In genomic region chr15:101977043-101977726, GRCm38 (mm10) we compare ENCODE assay signal across 7 mouse cellular contexts. TPM values are rescaled to one million over a fixed set of nuclear protein-coding genes. Genes with fewer than 3 reads are reported as not detected.
DNase-seq lines count a peak whose midpoint lies in the region; ATAC-seq and TF ChIP-seq lines count a peak whose summit lies in the region.

No protein-coding gene starts in this region.

- WGBS in embryonic facial prominence, embryonic 12.5 days, result 5% methylated on average over 25 of the region's 39 CpGs
- 3% methylated on average over 38 of the region's 39 CpGs for WGBS in limb, embryonic 11.5 days
- 4% methylated on average over 32 of the region's 39 CpGs for WGBS in midbrain, embryonic 12.5 days
- WGBS in small intestine, adult 2 months, result 2% methylated on average over 39 of the region's 39 CpGs

- DNase-seq in adrenal gland, postnatal 10 days, result peak; percentile 98
- peak; percentile 93 to 96 for DNase-seq in heart, adult 18-20 months
- DNase-seq in kidney, adult 18-20 months, result peak; percentile 92
- peak; percentile 78 for DNase-seq in limb, embryonic 11.5 days (ENCODE audit: low spot score)

- 0 out of 2 replicates have a peak, but pooled peaks cover 7% of the 10 kb centered on the region for H3K27me3 ChIP-seq in embryonic facial prominence, embryonic 12.5 days
- no peaks in the 10 kb centered on the region for H3K27me3 ChIP-seq in limb, embryonic 11.5 days (ENCODE audit: control insufficient read depth, insufficient read depth, low read length)
- H3K27me3 ChIP-seq in midbrain, embryonic 12.5 days, result peaks cover 11% of the 10 kb centered on the region
- H3K27me3 ChIP-seq in small intestine, adult 2 months (ENCODE audit: control insufficient read depth, insufficient read depth, low read length), result no peaks in the 10 kb centered on the region

- peak overlapping the region; percentile 33 for H3K4me3 ChIP-seq in embryonic facial prominence, embryonic 12.5 days
- peak overlapping the region; percentile 30 for H3K4me3 ChIP-seq in limb, embryonic 11.5 days (ENCODE audit: low read depth, low read length)
- H3K4me3 ChIP-seq in midbrain, embryonic 12.5 days, result peak overlapping the region; percentile 43
- H3K4me3 ChIP-seq in small intestine, adult 2 months (ENCODE audit: low read depth, low read length), result peak overlapping the region; percentile 49

- H3K27ac ChIP-seq in embryonic facial prominence, embryonic 12.5 days, result peak overlapping the region; percentile 77
- no peak overlapping the region; the same call in 1 of the 2 replicates for H3K27ac ChIP-seq in limb, embryonic 11.5 days (replicated peaks; ENCODE audit: low read depth, low read length)
- no peak overlapping the region for H3K27ac ChIP-seq in midbrain, embryonic 12.5 days (replicated peaks)
- H3K27ac ChIP-seq in small intestine, adult 2 months (ENCODE audit: insufficient read depth, low read depth, low read length), result peak overlapping the region; percentile 99

- H3K4me2 ChIP-seq in embryonic facial prominence, embryonic 12.5 days (replicated peaks), result peak overlapping the region; percentile 76
- H3K4me2 ChIP-seq in limb, embryonic 11.5 days (ENCODE audit: low read depth, severe bottlenecking), result peak overlapping the region; percentile 74
- H3K4me2 ChIP-seq in midbrain, embryonic 12.5 days (replicated peaks), result peak overlapping the region; percentile 78

- no peak for TF ChIP-seq CTCF in small intestine, adult 2 months (IDR thresholded peaks at IDR 0.05; ENCODE audit: extremely low read depth, insufficient read length, insufficient replicate concordance, low read depth, low read length)

- no peaks in the 10 kb centered on the region for H3K36me3 ChIP-seq in embryonic facial prominence, embryonic 12.5 days
- H3K36me3 ChIP-seq in limb, embryonic 11.5 days (ENCODE audit: control insufficient read depth, insufficient read depth, low read length), result no peaks in the 10 kb centered on the region
- no peaks in the 10 kb centered on the region for H3K36me3 ChIP-seq in midbrain, embryonic 12.5 days
- H3K36me3 ChIP-seq in small intestine, adult 2 months (ENCODE audit: control insufficient read depth, insufficient read depth, low read length), result no peaks in the 10 kb centered on the region

- H3K4me1 ChIP-seq in embryonic facial prominence, embryonic 12.5 days, result peaks cover 28% of the 10 kb centered on the region
- H3K4me1 ChIP-seq in limb, embryonic 11.5 days (ENCODE audit: control insufficient read depth, insufficient read depth, low read length), result peaks cover 25% of the 10 kb centered on the region
- peaks cover 17% of the 10 kb centered on the region for H3K4me1 ChIP-seq in midbrain, embryonic 12.5 days
- H3K4me1 ChIP-seq in small intestine, adult 2 months (ENCODE audit: control insufficient read depth, insufficient read depth, insufficient read length, low read length), result peaks cover 55% of the 10 kb centered on the region

- TF ChIP-seq POLR2A in small intestine, adult 2 months (IDR thresholded peaks at IDR 0.05; ENCODE audit: low read depth, low read length), result no peak

- H3K9me3 ChIP-seq in embryonic facial prominence, embryonic 12.5 days, result no peaks in the 10 kb centered on the region
- no peaks in the 10 kb centered on the region for H3K9me3 ChIP-seq in limb, embryonic 11.5 days (ENCODE audit: control insufficient read depth, low read length)
- no peaks in the 10 kb centered on the region for H3K9me3 ChIP-seq in midbrain, embryonic 12.5 days

- H3K9ac ChIP-seq in embryonic facial prominence, embryonic 12.5 days, result peak overlapping the region; percentile 48
- H3K9ac ChIP-seq in limb, embryonic 11.5 days (ENCODE audit: low read length), result peak overlapping the region; percentile 73
- peak overlapping the region; percentile 63 for H3K9ac ChIP-seq in midbrain, embryonic 12.5 days (replicated peaks)

- peak; percentile 87 for ATAC-seq in embryonic facial prominence, embryonic 12.5 days (ENCODE audit: insufficient number of reproducible peaks, insufficient read depth, low FRiP score, low TSS enrichment)
- peak; percentile 83 for ATAC-seq in limb, embryonic 11.5 days (ENCODE audit: insufficient number of reproducible peaks, low FRiP score, low TSS enrichment, low read depth)
- ATAC-seq in midbrain, embryonic 12.5 days (ENCODE audit: low FRiP score, low read depth), result peak; percentile 88

RNA-seq across cellular contexts. Expression of gene Krt78, which starts 23.1 kb away (rescaled TPM):
- total RNA-seq in adrenal gland, postnatal 10 days (2021), result under 1 TPM in 1 of 2 experiments, not detected in 1; 0.09 TPM
- 0.13 TPM in 1 of 2 replicates, not detected in the other for polyA plus RNA-seq in embryonic facial prominence, embryonic 12.5 days (2016; fragmentation: Nextera tagmentation; extraction: Ambion mirVana)
- total RNA-seq in heart, adult 18-20 months (2021), result under 1 TPM in 1 of 2 experiments, not detected in 1; 0.07 TPM
- polyA plus RNA-seq in limb, embryonic 11.5 days (2014; fragmentation: Nextera tagmentation; extraction: Ambion mirVana), result not detected in 2 replicates
- polyA plus RNA-seq in midbrain, embryonic 12.5 days (2016; fragmentation: Nextera tagmentation; extraction: Ambion mirVana), result not detected in 2 replicates
- 0.18 and 0.23 TPM in 2 replicates for polyA plus RNA-seq in small intestine, adult 2 months (2012; rRNA removed)

RNA-seq across cellular contexts. Expression of gene Krt8, which starts 27.1 kb away (rescaled TPM):
- total RNA-seq in adrenal gland, postnatal 10 days (2021), result 10 to 100 TPM; 12.1 to 24.2 TPM
- 45.6 and 56.5 TPM in 2 replicates for polyA plus RNA-seq in embryonic facial prominence, embryonic 12.5 days (2016; fragmentation: Nextera tagmentation; extraction: Ambion mirVana)
- total RNA-seq in heart, adult 18-20 months (2021), result 1 to 10 TPM; 1.5 to 3.0 TPM
- polyA plus RNA-seq in limb, embryonic 11.5 days (2014; fragmentation: Nextera tagmentation; extraction: Ambion mirVana), result 21.3 and 22.7 TPM in 2 replicates
- 6.2 and 8.4 TPM in 2 replicates for polyA plus RNA-seq in midbrain, embryonic 12.5 days (2016; fragmentation: Nextera tagmentation; extraction: Ambion mirVana)
- 1,332 and 3,924 TPM in 2 replicates for polyA plus RNA-seq in small intestine, adult 2 months (2012; rRNA removed)

RNA-seq across cellular contexts. Expression of gene Krt79, which starts 37.1 kb away (rescaled TPM):
- total RNA-seq in adrenal gland, postnatal 10 days (2021), result 1 to 10 TPM; 3.8 to 5.3 TPM
- polyA plus RNA-seq in embryonic facial prominence, embryonic 12.5 days (2016; fragmentation: Nextera tagmentation; extraction: Ambion mirVana), result 0.28 TPM in 1 of 2 replicates, not detected in the other
- total RNA-seq in heart, adult 18-20 months (2021), result not detected
- polyA plus RNA-seq in limb, embryonic 11.5 days (2014; fragmentation: Nextera tagmentation; extraction: Ambion mirVana), result not detected in 2 replicates
- 0.14 and 0.27 TPM in 2 replicates for polyA plus RNA-seq in midbrain, embryonic 12.5 days (2016; fragmentation: Nextera tagmentation; extraction: Ambion mirVana)
- 0.22 and 0.76 TPM in 2 replicates for polyA plus RNA-seq in small intestine, adult 2 months (2012; rRNA removed)

RNA-seq across cellular contexts. Expression of gene Krt18, which starts 50.8 kb away (rescaled TPM):
- 10 to 100 TPM; 15.9 to 28.3 TPM for total RNA-seq in adrenal gland, postnatal 10 days (2021)
- 47.5 and 50.6 TPM in 2 replicates for polyA plus RNA-seq in embryonic facial prominence, embryonic 12.5 days (2016; fragmentation: Nextera tagmentation; extraction: Ambion mirVana)
- total RNA-seq in heart, adult 18-20 months (2021), result 1 to 10 TPM; 2.8 to 3.7 TPM
- 26.8 and 30.1 TPM in 2 replicates for polyA plus RNA-seq in limb, embryonic 11.5 days (2014; fragmentation: Nextera tagmentation; extraction: Ambion mirVana)
- 3.2 and 4.3 TPM in 2 replicates for polyA plus RNA-seq in midbrain, embryonic 12.5 days (2016; fragmentation: Nextera tagmentation; extraction: Ambion mirVana)
- 141 and 200 TPM in 2 replicates for polyA plus RNA-seq in small intestine, adult 2 months (2012; rRNA removed)

RNA-seq across cellular contexts. Expression of gene Krt4, which starts 52.6 kb away (rescaled TPM):
- under 1 TPM in 1 of 2 experiments, not detected in 1; 0.18 TPM for total RNA-seq in adrenal gland, postnatal 10 days (2021)
- polyA plus RNA-seq in embryonic facial prominence, embryonic 12.5 days (2016; fragmentation: Nextera tagmentation; extraction: Ambion mirVana), result 0.20 and 0.68 TPM in 2 replicates
- total RNA-seq in heart, adult 18-20 months (2021), result under 1 TPM in 1 of 2 experiments, not detected in 1; 0.33 TPM
- not detected in 2 replicates for polyA plus RNA-seq in limb, embryonic 11.5 days (2014; fragmentation: Nextera tagmentation; extraction: Ambion mirVana)
- not detected in 2 replicates for polyA plus RNA-seq in midbrain, embryonic 12.5 days (2016; fragmentation: Nextera tagmentation; extraction: Ambion mirVana)
- 0.09 and 0.10 TPM in 2 replicates for polyA plus RNA-seq in small intestine, adult 2 months (2012; rRNA removed)

Comparison
In these comparisons a context has a peak if more than half of its experiments do, and no peak if none do; other contexts are left out.
1. H3K27ac ChIP-seq: peak in embryonic facial prominence, embryonic 12.5 days (single experiment) and small intestine, adult 2 months (single experiment); none in limb, embryonic 11.5 days (single experiment) and midbrain, embryonic 12.5 days (single experiment).
2. RNA of gene Krt8, which starts 27.1 kb away (polyA plus RNA-seq): 1,332 to 3,924 TPM in small intestine, adult 2 months; 45.6 to 56.5 TPM in embryonic facial prominence, embryonic 12.5 days, 21.3 to 22.7 TPM in limb, embryonic 11.5 days and 6.2 to 8.4 TPM in midbrain, embryonic 12.5 days; every median in the first group is over 10 times any median in the second.
3. Peak in every context shown above with its lines, with median percentiles within 50 percentile points of each other: DNase-seq, ATAC-seq, H3K4me2 ChIP-seq, H3K4me3 ChIP-seq and H3K9ac ChIP-seq.